Mouse (Mus musculus) forebrain, embryonic 16.5 days (tissue): ENCODE results near the gene Pcbp3. TPM values are rescaled to one million over a fixed set of nuclear protein-coding genes. Genes with fewer than 3 reads are reported as not detected.

Source experiments
- ATAC-seq: fragments of 200-750 bp; cut with Nextera tagmentation; 2 replicates; pipeline ENCODE4 v1.8.0; 2017; ENCODE audit warnings: mild to moderate bottlenecking, moderate library complexity
- H3K27ac ChIP-seq: fragments of 300-500 bp; sonication (generic); 2 replicates; pipeline ENCODE4 v1.5.1; 2014; ENCODE audit warnings: low read length, control low read depth
- H3K27me3 ChIP-seq: fragments of 300-500 bp; sonication (generic); replicated peaks from 2 replicates; pipeline ENCODE4 v1.6.1; 2014; ENCODE audit warnings: low read length; ENCODE audit not compliant: control insufficient read depth, insufficient read depth
- H3K36me3 ChIP-seq: fragments of 300-500 bp; sonication (generic); 2 replicates; pipeline ENCODE4 v1.6.1; 2014; ENCODE audit not compliant: control insufficient read depth, insufficient read depth
- H3K4me1 ChIP-seq: fragments of 300-500 bp; sonication (generic); replicated peaks from 2 replicates; pipeline ENCODE4 v1.6.1; 2014; ENCODE audit warnings: low read length; ENCODE audit not compliant: control insufficient read depth, insufficient read depth
- H3K4me2 ChIP-seq: fragments of 300-500 bp; sonication (generic); 2 replicates; pipeline ENCODE4 v1.6.1; 2014; ENCODE audit warnings: mild to moderate bottlenecking, low read length, control low read depth
- H3K4me3 ChIP-seq: fragments of 300-500 bp; sonication (generic); replicated peaks from 2 replicates; pipeline ENCODE4 v1.5.1; 2014; ENCODE audit warnings: mild to moderate bottlenecking, low read length, control low read depth
- H3K9ac ChIP-seq: fragments of 300-500 bp; sonication (generic); replicated peaks from 2 replicates; pipeline ENCODE4 v1.6.1; 2014; ENCODE audit warnings: low read depth, low read length, control low read depth
- H3K9me3 ChIP-seq: fragments of 300-500 bp; sonication (generic); 2 replicates; pipeline ENCODE4 v1.6.1; 2016; ENCODE audit warnings: low read length; ENCODE audit not compliant: control insufficient read depth
- WGBS: fragments of 180-500 bp; shearing (Covaris S2); extraction: QIAGEN DNeasy Blood & Tissue Kit; methylation state at CpG from one replicate; pipeline ENCODE4 v1.1.7; 2014; 5-methylcytosine and 5-hydroxymethylcytosine counted together
- polyA plus RNA-seq: library from polyadenylated mRNA; unstranded; fragments of >200 nt; fragmentation: Nextera tagmentation; extraction: Ambion mirVana; gene quantifications from 2 replicates; pipeline ENCODE4 v1.2.1, GENCODE M21; 2015

Gene Pcbp3
- polyA plus RNA-seq, 1 experiment from 2014 or later: 64.2 TPM

- Histone ChIP-seq H3K9me3 (no peaks in the 10 kb centered on the region), H3K4me2 (no peak overlapping the region), H3K36me3 (no peaks in the 10 kb centered on the region), H3K9ac (no peak overlapping the region), H3K4me1 (peaks cover 7% of the 10 kb centered on the region), H3K27ac (no peak overlapping the region), H3K27me3 (no peaks in the 10 kb centered on the region), H3K4me3 (no peak overlapping the region)
- no peak for ATAC-seq
- WGBS: 89% methylated on average over 2 of the region's 2 CpGs
Observed at GRCm38 (mm10) chr10:76818337-76818736, 143.3 kb downstream of the Pcbp3 start.

- ATAC-seq: no peak
- H3K36me3 ChIP-seq: no peaks in the 10 kb centered on the region
- no peaks in the 10 kb centered on the region for H3K27me3 ChIP-seq
- peaks cover 7% of the 10 kb centered on the region for H3K4me1 ChIP-seq
- no peaks in the 10 kb centered on the region for H3K9me3 ChIP-seq
- no peak overlapping the region for H3K4me3 ChIP-seq
- H3K9ac ChIP-seq: no peak overlapping the region
- no peak overlapping the region for H3K27ac ChIP-seq
- H3K4me2 ChIP-seq: no peak overlapping the region
- WGBS: 85% methylated on average over 1 of the region's 1 CpGs
Observed at GRCm38 (mm10) chr10:76816930-76817329, 144.8 kb downstream of the Pcbp3 start.

- H3K27ac ChIP-seq: no peak overlapping the region
- H3K4me3 ChIP-seq: no peak overlapping the region
- H3K9me3 ChIP-seq: no peaks in the 10 kb centered on the region
- H3K4me2 ChIP-seq: no peak overlapping the region
- 28% methylated on average over 7 of the region's 7 CpGs for WGBS
- H3K9ac ChIP-seq: no peak overlapping the region
- no peak for ATAC-seq
- no peaks in the 10 kb centered on the region for H3K27me3 ChIP-seq
- H3K4me1 ChIP-seq: peaks cover 7% of the 10 kb centered on the region
- no peaks in the 10 kb centered on the region for H3K36me3 ChIP-seq
Observed at GRCm38 (mm10) chr10:76816436-76816835, 145.3 kb downstream of the Pcbp3 start.

- no peak overlapping the region for H3K4me2 ChIP-seq
- no peaks in the 10 kb centered on the region for H3K9me3 ChIP-seq
- peaks cover 7% of the 10 kb centered on the region for H3K4me1 ChIP-seq
- no peak overlapping the region for H3K9ac ChIP-seq
- 41% methylated on average over 4 of the region's 4 CpGs for WGBS
- no peak for ATAC-seq
- H3K27ac ChIP-seq: no peak overlapping the region
- H3K4me3 ChIP-seq: no peak overlapping the region
- H3K36me3 ChIP-seq: no peaks in the 10 kb centered on the region
- H3K27me3 ChIP-seq: no peaks in the 10 kb centered on the region
Observed at GRCm38 (mm10) chr10:76815481-76815880, 146.2 kb downstream of the Pcbp3 start.

GRCm38 (mm10) chr10:76814811-76815210 lies 146.9 kb downstream of the Pcbp3 start:
- H3K4me3 ChIP-seq: no peak overlapping the region
- no peaks in the 10 kb centered on the region for H3K36me3 ChIP-seq
- H3K9ac ChIP-seq: no peak overlapping the region
- H3K4me2 ChIP-seq: no peak overlapping the region
- no peaks in the 10 kb centered on the region for H3K27me3 ChIP-seq
- peaks cover 7% of the 10 kb centered on the region for H3K4me1 ChIP-seq
- 91% methylated on average over 8 of the region's 8 CpGs for WGBS
- no peaks in the 10 kb centered on the region for H3K9me3 ChIP-seq
- ATAC-seq: no peak
- no peak overlapping the region for H3K27ac ChIP-seq

GRCm38 (mm10) chr10:76809916-76810660 lies 151.6 kb downstream of the Pcbp3 start:
- no peak for ATAC-seq
- no peak overlapping the region for H3K27ac ChIP-seq

GRCm38 (mm10) chr10:76809439-76809838 lies 152.2 kb downstream of the Pcbp3 start:
- H3K27me3 ChIP-seq: no peaks in the 10 kb centered on the region
- H3K4me3 ChIP-seq: no peak overlapping the region
- H3K27ac ChIP-seq: no peak overlapping the region
- no peak overlapping the region for H3K9ac ChIP-seq
- no peaks in the 10 kb centered on the region for H3K36me3 ChIP-seq
- ATAC-seq: no peak
- WGBS: 76% methylated on average over 11 of the region's 11 CpGs
- no peaks in the 10 kb centered on the region for H3K4me1 ChIP-seq
- no peaks in the 10 kb centered on the region for H3K9me3 ChIP-seq
- H3K4me2 ChIP-seq: no peak overlapping the region

More at GRCm38 (mm10) chr10:76809916-76810660, 151.6 kb downstream of the Pcbp3 start:
- no peak overlapping the region for H3K4me3 ChIP-seq
- no peak overlapping the region for H3K9ac ChIP-seq
- 30% methylated on average over 7 of the region's 7 CpGs for WGBS
- H3K4me2 ChIP-seq: no peak overlapping the region
- H3K36me3 ChIP-seq: no peaks in the 10 kb centered on the region
- H3K9me3 ChIP-seq: no peaks in the 10 kb centered on the region
- H3K4me1 ChIP-seq: no peaks in the 10 kb centered on the region
- H3K27me3 ChIP-seq: no peaks in the 10 kb centered on the region

- Histone ChIP-seq H3K4me2 (no peak overlapping the region), H3K9ac (no peak overlapping the region), H3K27me3 (no peaks in the 10 kb centered on the region), H3K27ac (no peak overlapping the region), H3K4me1 (no peaks in the 10 kb centered on the region), H3K36me3 (no peaks in the 10 kb centered on the region), H3K4me3 (no peak overlapping the region), H3K9me3 (no peaks in the 10 kb centered on the region)
- no peak for ATAC-seq
- 74% methylated on average over 10 of the region's 10 CpGs for WGBS
Observed at GRCm38 (mm10) chr10:76808446-76809400, 153.0 kb downstream of the Pcbp3 start.

- Histone ChIP-seq H3K4me1 (peaks cover 7% of the 10 kb centered on the region), H3K9ac (no peak overlapping the region), H3K27ac (no peak overlapping the region), H3K9me3 (no peaks in the 10 kb centered on the region), H3K4me2 (no peak overlapping the region), H3K36me3 (no peaks in the 10 kb centered on the region), H3K27me3 (no peaks in the 10 kb centered on the region), H3K4me3 (no peak overlapping the region)
- ATAC-seq: no peak
- 88% methylated on average over 4 of the region's 4 CpGs for WGBS
Observed at GRCm38 (mm10) chr10:76802500-76802885, 159.2 kb downstream of the Pcbp3 start.
